Mouse (Mus musculus) effector memory CD4-positive, alpha-beta T cell, adult 5 months (primary cell): ENCODE measurements around the gene Gm8922. TPM values are rescaled to one million over a fixed set of nuclear protein-coding genes. Genes with fewer than 3 reads are reported as not detected.

Experiments
- polyA plus RNA-seq: library from polyadenylated mRNA; unstranded; fragments of 100-300 nt; shearing (Covaris generic); gene quantifications from one replicate; pipeline ENCODE4 v1.2.1, GENCODE M21; 2017

Gene Gm8922
- not detected for polyA plus RNA-seq

DNA sequence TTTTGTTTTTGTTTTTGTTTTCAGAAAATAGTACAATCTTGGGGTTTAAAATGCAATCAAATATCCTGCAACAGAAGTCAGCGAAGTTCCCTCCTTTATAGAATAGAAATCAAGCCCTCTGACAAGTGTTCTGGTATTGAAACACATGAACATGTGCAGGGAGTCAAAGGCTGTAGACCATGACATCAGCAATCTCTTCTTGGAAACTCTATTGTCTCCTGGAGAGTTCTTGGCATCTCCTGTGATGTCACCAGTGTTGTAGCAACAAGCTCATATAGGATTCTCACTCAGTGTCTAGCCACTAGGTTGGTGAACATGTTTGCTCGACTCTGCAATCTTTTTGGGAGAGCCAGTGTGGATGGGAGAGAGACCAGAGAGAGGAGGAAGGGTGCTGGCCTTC, at the start of gene Gm8922:
Gene Gm8922 (plus strand): TSS at position 301 of the 400 bp plus-strand sequence.

Other genes with a start within 250 kb of the Gm8922 start
- gene Gm8906, start 179.3 kb upstream of the Gm8922 start, polyA plus RNA-seq, result not detected
- not detected for gene Gm6460, start 87.0 kb upstream of the Gm8922 start, polyA plus RNA-seq
- gene Gm8926, start 88.6 kb downstream of the Gm8922 start, polyA plus RNA-seq, result 2.3 TPM
- gene Gm6465, start 163.6 kb downstream of the Gm8922 start, polyA plus RNA-seq, result not detected
- 0.46 TPM for gene 4933402N22Rik, start 236.1 kb downstream of the Gm8922 start, polyA plus RNA-seq